In genomic region chr14:51986153-51986505, GRCm38 (mm10) we compare ENCODE assay signal across 10 mouse cellular contexts. TPM values are rescaled to one million over a fixed set of nuclear protein-coding genes. Genes with fewer than 3 reads are reported as not detected.
DNase-seq lines count a peak whose midpoint lies in the region; ATAC-seq and TF ChIP-seq lines count a peak whose summit lies in the region.
"Had no signal": no experiment of that assay in that cellular context is flagged by ENCODE, and none has a peak within 500 bp of the region (broad histone marks: within the 10 kb centered on the region; RNA-seq: fewer than 3 reads in every experiment).

No protein-coding gene starts in this region.

- peak overlapping the region; percentile 93 for H3K4me2 ChIP-seq in heart, embryonic 15.5 days
- peak overlapping the region; percentile 95 for H3K4me2 ChIP-seq in hindbrain, embryonic 14.5 days (replicated peaks)
- peak overlapping the region; percentile 97 for H3K4me2 ChIP-seq in midbrain, embryonic 13.5 days (replicated peaks)

- TF ChIP-seq CTCF in bone marrow, adult 2 months (IDR thresholded peaks at IDR 0.05; ENCODE audit: control insufficient read depth, insufficient read depth, low read length): no peak

- peak overlapping the region; percentile 86 for H3K4me3 ChIP-seq in heart, embryonic 15.5 days
- H3K4me3 ChIP-seq in bone marrow, adult 2 months (replicated peaks; ENCODE audit: control insufficient read depth, low read depth, low read length): peak overlapping the region; percentile 54
- peak overlapping the region; percentile 81 for H3K4me3 ChIP-seq in hindbrain, embryonic 14.5 days (replicated peaks; ENCODE audit: low read length)
- H3K4me3 ChIP-seq in midbrain, embryonic 13.5 days (replicated peaks): peak overlapping the region; percentile 75

- peaks cover 33% of the 10 kb centered on the region for H3K4me1 ChIP-seq in heart, embryonic 15.5 days (replicated peaks)
- no peaks in the 10 kb centered on the region; the same call in 1 of the 2 replicates for H3K4me1 ChIP-seq in bone marrow, adult 2 months (ENCODE audit: control insufficient read depth, insufficient read depth, low read length)
- peaks cover 24% of the 10 kb centered on the region for H3K4me1 ChIP-seq in hindbrain, embryonic 14.5 days (replicated peaks; ENCODE audit: control insufficient read depth, insufficient read depth, low read length)
- H3K4me1 ChIP-seq in midbrain, embryonic 13.5 days (replicated peaks): peaks cover 55% of the 10 kb centered on the region

- no peak for DNase-seq in heart, adult 18-20 months
- no peak for DNase-seq in hindbrain, embryonic 14.5 days (ENCODE audit: low spot score)
- DNase-seq in T-cell, adult 2 months (ENCODE audit: low spot score): no peak
- DNase-seq in embryo, embryonic 11 days: no peak
- no peak for DNase-seq in layer of hippocampus, postnatal 10 days (ENCODE audit: low spot score in 2 of 2)

- no peaks in the 10 kb centered on the region for H3K27me3 ChIP-seq in heart, embryonic 15.5 days
- H3K27me3 ChIP-seq in hindbrain, embryonic 14.5 days (ENCODE audit: control insufficient read depth, insufficient read depth, low read length): no peaks in the 10 kb centered on the region
- no peaks in the 10 kb centered on the region for H3K27me3 ChIP-seq in midbrain, embryonic 13.5 days

- TF ChIP-seq POLR2A in bone marrow, adult 2 months (IDR thresholded peaks at IDR 0.05; ENCODE audit: borderline replicate concordance, control insufficient read depth, low read depth, low read length): no peak

- peak overlapping the region; percentile 93 for H3K27ac ChIP-seq in heart, embryonic 15.5 days
- H3K27ac ChIP-seq in bone marrow, adult 2 months (ENCODE audit: control insufficient read depth, insufficient read depth, low read depth, low read length, poor library complexity): no peak overlapping the region
- peak overlapping the region; percentile 86; the same call in 1 of the 2 replicates for H3K27ac ChIP-seq in hindbrain, embryonic 14.5 days
- H3K27ac ChIP-seq in midbrain, embryonic 13.5 days: peak overlapping the region; percentile 90

- H3K36me3 ChIP-seq in heart, embryonic 15.5 days: peaks cover 31% of the 10 kb centered on the region
- H3K36me3 ChIP-seq in hindbrain, embryonic 14.5 days (replicated peaks; ENCODE audit: control insufficient read depth, insufficient read depth): peaks cover 37% of the 10 kb centered on the region
- H3K36me3 ChIP-seq in midbrain, embryonic 13.5 days: peaks cover 39% of the 10 kb centered on the region

- ATAC-seq in heart, embryonic 15.5 days (replicated peaks; ENCODE audit: insufficient number of reproducible peaks, insufficient read depth, low FRiP score, low read depth): no peak
- ATAC-seq in hindbrain, embryonic 14.5 days (ENCODE audit: low FRiP score): no peak
- no peak for ATAC-seq in midbrain, embryonic 13.5 days

- H3K9ac ChIP-seq in heart, embryonic 15.5 days: peak overlapping the region; percentile 85
- H3K9ac ChIP-seq in hindbrain, embryonic 14.5 days: peak overlapping the region; percentile 91
- H3K9ac ChIP-seq in midbrain, embryonic 13.5 days (replicated peaks): peak overlapping the region; percentile 87

- H3K9me3 ChIP-seq in heart, embryonic 15.5 days (replicated peaks): no peaks in the 10 kb centered on the region
- H3K9me3 ChIP-seq in hindbrain, embryonic 14.5 days (ENCODE audit: control insufficient read depth, low read length): no peaks in the 10 kb centered on the region
- H3K9me3 ChIP-seq in midbrain, embryonic 13.5 days: no peaks in the 10 kb centered on the region

- WGBS in heart, embryonic 15.5 days: 9% methylated on average over 7 of the region's 7 CpGs
- WGBS in bone marrow, adult 2 months: 11% methylated on average over 7 of the region's 7 CpGs
- 6% methylated on average over 7 of the region's 7 CpGs for WGBS in hindbrain, embryonic 14.5 days
- 2% methylated on average over 7 of the region's 7 CpGs for WGBS in midbrain, embryonic 13.5 days

RNA-seq across cellular contexts. Expression of gene Arhgef40, which starts 1.6 kb away (rescaled TPM):
- polyA plus RNA-seq in heart, embryonic 15.5 days (2015; fragmentation: Nextera tagmentation; extraction: Ambion mirVana): 51.8 and 69.2 TPM in 2 replicates
- total RNA-seq in heart, adult 18-20 months (2021): 10 to 100 TPM; 24.1 to 25.2 TPM
- 21.3 and 23.7 TPM in 2 replicates for polyA plus RNA-seq in bone marrow, adult 2 months (2011; ENCODE audit: insufficient read depth, insufficient read length, low replicate concordance, missing spikeins)
- polyA plus RNA-seq in hindbrain, embryonic 14.5 days (2014; fragmentation: Nextera tagmentation; extraction: Ambion mirVana): 67.2 and 68.8 TPM in 2 replicates
- 82.2 and 86.2 TPM in 2 replicates for polyA plus RNA-seq in midbrain, embryonic 13.5 days (2015; fragmentation: Nextera tagmentation; extraction: Ambion mirVana)
- total RNA-seq in layer of hippocampus, postnatal 10 days (2021): 10 to 100 TPM; 53.4 to 59.6 TPM

RNA-seq across cellular contexts. Expression of gene Tmem253, which starts 29.3 kb away (rescaled TPM):
- polyA plus RNA-seq in heart, embryonic 15.5 days (2015; fragmentation: Nextera tagmentation; extraction: Ambion mirVana): 0.60 and 0.68 TPM in 2 replicates
- 1 to 10 TPM; 2.9 to 3.2 TPM for total RNA-seq in heart, adult 18-20 months (2021)
- not detected in 2 replicates for polyA plus RNA-seq in bone marrow, adult 2 months (2011; ENCODE audit: insufficient read depth, insufficient read length, low replicate concordance, missing spikeins)
- polyA plus RNA-seq in hindbrain, embryonic 14.5 days (2014; fragmentation: Nextera tagmentation; extraction: Ambion mirVana): 0.29 and 0.37 TPM in 2 replicates
- polyA plus RNA-seq in midbrain, embryonic 13.5 days (2015; fragmentation: Nextera tagmentation; extraction: Ambion mirVana): 0.82 and 0.92 TPM in 2 replicates
- under 1 TPM in 1 of 2 experiments, not detected in 1; 0.51 TPM for total RNA-seq in layer of hippocampus, postnatal 10 days (2021)
- total RNA-seq: neutrophil, adult 5-6 weeks had no signal

RNA-seq across cellular contexts. Expression of gene Zfp219, which starts 34.4 kb away (rescaled TPM):
- polyA plus RNA-seq in heart, embryonic 15.5 days (2015; fragmentation: Nextera tagmentation; extraction: Ambion mirVana): 18.1 and 23.6 TPM in 2 replicates
- 10 to 100 TPM; 22.3 to 23.4 TPM for total RNA-seq in heart, adult 18-20 months (2021)
- 16.1 and 25.9 TPM in 2 replicates for polyA plus RNA-seq in bone marrow, adult 2 months (2011; ENCODE audit: insufficient read depth, insufficient read length, low replicate concordance, missing spikeins)
- 26.4 and 28.7 TPM in 2 replicates for polyA plus RNA-seq in hindbrain, embryonic 14.5 days (2014; fragmentation: Nextera tagmentation; extraction: Ambion mirVana)
- 56.0 and 63.6 TPM in 2 replicates for polyA plus RNA-seq in midbrain, embryonic 13.5 days (2015; fragmentation: Nextera tagmentation; extraction: Ambion mirVana)
- total RNA-seq in layer of hippocampus, postnatal 10 days (2021): 10 to 100 TPM; 43.5 to 45.0 TPM

RNA-seq across cellular contexts. Expression of gene Olfr221, which starts 56.1 kb away (rescaled TPM):
- not detected in 2 replicates for polyA plus RNA-seq in heart, embryonic 15.5 days (2015; fragmentation: Nextera tagmentation; extraction: Ambion mirVana)
- not detected for total RNA-seq in heart, adult 18-20 months (2021)
- not detected in 2 replicates for polyA plus RNA-seq in bone marrow, adult 2 months (2011; ENCODE audit: insufficient read depth, insufficient read length, low replicate concordance, missing spikeins)
- polyA plus RNA-seq in hindbrain, embryonic 14.5 days (2014; fragmentation: Nextera tagmentation; extraction: Ambion mirVana): not detected in 2 replicates
- polyA plus RNA-seq in midbrain, embryonic 13.5 days (2015; fragmentation: Nextera tagmentation; extraction: Ambion mirVana): not detected in 2 replicates
- not detected for total RNA-seq in layer of hippocampus, postnatal 10 days (2021)
- total RNA-seq: CH12.LX; neutrophil, adult 5-6 weeks had no signal
